Mouse (Mus musculus): ENCODE measurements around the gene Afmid. TPM values are rescaled to one million over a fixed set of nuclear protein-coding genes. Genes with fewer than 3 reads are reported as not detected.

Afmid gene
- polyA plus RNA-seq, 2 experiments, result 7.5 to 7.6 TPM

DNA sequence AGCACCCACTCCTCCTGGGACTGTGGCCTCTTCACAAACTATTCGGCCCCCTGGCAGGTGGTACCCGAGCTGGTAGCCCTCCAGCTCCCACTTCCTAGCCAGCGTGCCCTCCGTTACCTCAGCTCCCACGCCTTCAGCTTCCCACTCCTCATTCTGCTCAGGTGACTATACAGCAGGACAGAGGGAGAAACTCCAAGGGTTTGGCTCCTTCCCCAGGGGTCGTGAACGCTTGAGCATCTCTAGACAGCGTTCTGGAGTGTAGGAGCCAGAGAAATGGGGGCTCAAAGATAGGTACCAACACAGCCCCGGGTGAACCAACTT lies 34.3 kb upstream of the Afmid start:
- Histone ChIP-seq H3K4me2 (ENCODE audit: low read depth) (peak overlapping the region; percentile 63; the same call in 1 of the 2 replicates), H3K27ac (peak overlapping the region; percentile 55), H3K9ac (replicated peaks) (no peak overlapping the region), H3K9me3 (ENCODE audit: control insufficient read depth, low read length) (no peaks in the 10 kb centered on the region), H3K27me3 (ENCODE audit: control insufficient read depth, insufficient read depth, low read length) (no peaks in the 10 kb centered on the region), H3K36me3 (replicated peaks; ENCODE audit: control insufficient read depth, insufficient read depth, low read depth) (peaks cover 23% of the 10 kb centered on the region), H3K4me1 (replicated peaks; ENCODE audit: control insufficient read depth in 2 of 2, insufficient read depth in 2 of 2, low read length in 1 of 2) (peaks cover 32 to 39% of the 10 kb centered on the region in 2 experiments), H3K4me3 (ENCODE audit: insufficient read depth in 1 of 2, low read depth in 2 of 2, low read length in 2 of 2) (no peak overlapping the region)
- ATAC-seq (ENCODE audit: insufficient read depth) (no peak), DNase-seq (ENCODE audit: low read depth in 3 of 3, low spot score in 3 of 3) (no peak)
- 83% methylated on average over 9 of the region's 9 CpGs for WGBS (ENCODE audit: insufficient replicate concordance)
- TF ChIP-seq CTCF (IDR thresholded peaks at IDR 0.05; ENCODE audit: low read depth), result no peak
- TF ChIP-seq EP300 (IDR thresholded peaks at IDR 0.05; ENCODE audit: low read depth), result no peak

GRCm38 (mm10) chr11:117792281-117792888 lies 33.3 kb upstream of the Afmid start:
- H3K4me1 ChIP-seq (replicated peaks; ENCODE audit: control insufficient read depth in 2 of 2, insufficient read depth in 2 of 2, low read length in 1 of 2), result peaks cover 41 to 48% of the 10 kb centered on the region in 2 experiments
- ATAC-seq (ENCODE audit: insufficient read depth), result peak; percentile 75
- H3K27ac ChIP-seq, result peak overlapping the region; percentile 55
- WGBS (ENCODE audit: insufficient replicate concordance), result 7% methylated on average over 22 of the region's 22 CpGs
- DNase-seq (ENCODE audit: low read depth in 3 of 3, low spot score in 3 of 3), result peak; percentile 89 to 94 (median 91)
- H3K9ac ChIP-seq (replicated peaks), result peak overlapping the region; percentile 56
- H3K4me2 ChIP-seq (ENCODE audit: low read depth), result peak overlapping the region; percentile 69
- peak overlapping the region in 1 of 2 experiments; percentile 34; a peak in 2 of 4 replicates for H3K4me3 ChIP-seq (ENCODE audit: insufficient read depth in 1 of 2, low read depth in 2 of 2, low read length in 2 of 2)
- peaks cover 14% of the 10 kb centered on the region for H3K36me3 ChIP-seq (replicated peaks; ENCODE audit: control insufficient read depth, insufficient read depth, low read depth)
- no peaks in the 10 kb centered on the region for H3K27me3 ChIP-seq (ENCODE audit: control insufficient read depth, insufficient read depth, low read length)
- no peak for TF ChIP-seq EP300 (IDR thresholded peaks at IDR 0.05; ENCODE audit: low read depth)
- TF ChIP-seq CTCF (IDR thresholded peaks at IDR 0.05; ENCODE audit: low read depth), result 0 out of 2 replicates have a peak, but pooled peaks have one; percentile 23
- no peaks in the 10 kb centered on the region for H3K9me3 ChIP-seq (ENCODE audit: control insufficient read depth, low read length)

GRCm38 (mm10) chr11:117794035-117794551 lies 31.6 kb upstream of the Afmid start:
- DNase-seq (ENCODE audit: low read depth in 3 of 3, low spot score in 3 of 3) (no peak), ATAC-seq (ENCODE audit: insufficient read depth) (no peak)
- 77% methylated on average over 4 of the region's 4 CpGs for WGBS (ENCODE audit: insufficient replicate concordance)
- Histone ChIP-seq H3K9me3 (ENCODE audit: control insufficient read depth, low read length) (no peaks in the 10 kb centered on the region), H3K27ac (peak overlapping the region; percentile 59), H3K4me1 (replicated peaks; ENCODE audit: control insufficient read depth in 2 of 2, insufficient read depth in 2 of 2, low read length in 1 of 2) (peaks cover 44 to 49% of the 10 kb centered on the region in 2 experiments), H3K4me3 (ENCODE audit: insufficient read depth in 1 of 2, low read depth in 2 of 2, low read length in 2 of 2) (no peak overlapping the region), H3K9ac (replicated peaks) (no peak overlapping the region), H3K4me2 (ENCODE audit: low read depth) (no peak overlapping the region), H3K36me3 (replicated peaks; ENCODE audit: control insufficient read depth, insufficient read depth, low read depth) (peaks cover 6% of the 10 kb centered on the region), H3K27me3 (ENCODE audit: control insufficient read depth, insufficient read depth, low read length) (no peaks in the 10 kb centered on the region)
- TF ChIP-seq CTCF (IDR thresholded peaks at IDR 0.05; ENCODE audit: low read depth) (no peak), EP300 (IDR thresholded peaks at IDR 0.05; ENCODE audit: low read depth) (no peak)

DNA sequence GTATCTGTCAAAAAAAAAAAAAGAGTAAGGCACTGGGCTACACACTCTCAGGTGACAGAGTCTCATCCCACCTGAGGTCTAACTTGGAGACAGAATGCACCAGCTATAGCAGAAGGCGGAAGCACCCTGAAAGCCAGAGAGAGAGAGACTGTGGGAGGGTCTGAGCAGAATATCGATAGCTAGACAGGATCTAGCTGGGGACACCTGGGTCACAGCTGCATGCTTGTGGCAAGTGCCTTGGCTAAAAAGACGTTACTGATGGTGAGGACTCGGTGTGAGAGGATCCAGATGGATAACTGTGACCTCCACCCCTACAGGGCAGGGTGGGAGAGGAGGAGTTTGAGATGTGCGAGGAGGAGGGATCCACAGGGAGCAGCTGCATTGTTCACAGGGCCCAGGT lies 28.8 kb upstream of the Afmid start:
- Histone ChIP-seq H3K4me3 (ENCODE audit: insufficient read depth in 1 of 2, low read depth in 2 of 2, low read length in 2 of 2) (peak overlapping the region; percentile 77 to 88), H3K9ac (replicated peaks) (peak overlapping the region; percentile 85), H3K27me3 (ENCODE audit: control insufficient read depth, insufficient read depth, low read length) (no peaks in the 10 kb centered on the region), H3K27ac (peak overlapping the region; percentile 99), H3K4me1 (replicated peaks; ENCODE audit: control insufficient read depth in 2 of 2, insufficient read depth in 2 of 2, low read length in 1 of 2) (peaks cover 50 to 56% of the 10 kb centered on the region in 2 experiments), H3K4me2 (ENCODE audit: low read depth) (peak overlapping the region; percentile 87), H3K36me3 (replicated peaks; ENCODE audit: control insufficient read depth, insufficient read depth, low read depth) (peaks cover 25% of the 10 kb centered on the region), H3K9me3 (ENCODE audit: control insufficient read depth, low read length) (no peaks in the 10 kb centered on the region)
- DNase-seq (ENCODE audit: low read depth in 3 of 3, low spot score in 3 of 3) (no peak), ATAC-seq (ENCODE audit: insufficient read depth) (peak; percentile 22)
- 18% methylated on average over 5 of the region's 5 CpGs for WGBS (ENCODE audit: insufficient replicate concordance)
- TF ChIP-seq EP300 (IDR thresholded peaks at IDR 0.05; ENCODE audit: low read depth) (no peak), CTCF (IDR thresholded peaks at IDR 0.05; ENCODE audit: low read depth) (no peak)

GRCm38 (mm10) chr11:117797511-117798159 lies 28.1 kb upstream of the Afmid start, which contains the start of gene 6030468B19Rik:
6030468B19Rik (plus strand) TSS chr11:117797660.
- Histone ChIP-seq H3K4me1 (replicated peaks; ENCODE audit: control insufficient read depth in 2 of 2, insufficient read depth in 2 of 2, low read length in 1 of 2) (peaks cover 44 to 54% of the 10 kb centered on the region in 2 experiments), H3K27ac (peak within 1 kb of the TSS; percentile 99), H3K36me3 (replicated peaks; ENCODE audit: control insufficient read depth, insufficient read depth, low read depth) (peaks cover 32% of the 10 kb centered on the region), H3K9me3 (ENCODE audit: control insufficient read depth, low read length) (no peaks in the 10 kb centered on the region), H3K4me2 (ENCODE audit: low read depth) (peak within 1 kb of the TSS; percentile 87), H3K27me3 (ENCODE audit: control insufficient read depth, insufficient read depth, low read length) (no peaks in the 10 kb centered on the region), H3K9ac (replicated peaks) (peak within 1 kb of the TSS; percentile 85), H3K4me3 (ENCODE audit: insufficient read depth in 1 of 2, low read depth in 2 of 2, low read length in 2 of 2) (peak within 1 kb of the TSS; percentile 77 to 88)
- whole genome bisulfite sequencing (ENCODE audit: insufficient replicate concordance), result 9% methylated on average over 9 of the region's 9 CpGs
- TF ChIP-seq EP300 (IDR thresholded peaks at IDR 0.05; ENCODE audit: low read depth) (peak; percentile 98), CTCF (IDR thresholded peaks at IDR 0.05; ENCODE audit: low read depth) (0 out of 2 replicates have a peak, but pooled peaks have one; percentile 24)
- DNase-seq (ENCODE audit: low read depth in 3 of 3, low spot score in 3 of 3), result peak; percentile 91 to 93 (median 93)
- peak; percentile 93 for ATAC-seq (ENCODE audit: insufficient read depth)
